Mouse (Mus musculus) liver, embryonic 18 days (tissue): ENCODE results near the gene Rab5b. TPM values are rescaled to one million over a fixed set of nuclear protein-coding genes. Genes with fewer than 3 reads are reported as not detected.

Experiments
- polyA plus RNA-seq: library from polyadenylated mRNA; depleted of rRNA; stranded (reverse); fragments of >200 nt; gene quantifications from 2 replicates; pipeline ENCODE4 v1.2.3, GENCODE M21; 2012; rRNA removed

Gene Rab5b
- polyA plus RNA-seq = 32.7 and 34.3 TPM in 2 replicates

GRCm38 (mm10) chr10:128695992-128696807 lies at the start of gene Rab5b:
Gene Rab5b (minus strand): TSS chr10:128696264.

DNA sequence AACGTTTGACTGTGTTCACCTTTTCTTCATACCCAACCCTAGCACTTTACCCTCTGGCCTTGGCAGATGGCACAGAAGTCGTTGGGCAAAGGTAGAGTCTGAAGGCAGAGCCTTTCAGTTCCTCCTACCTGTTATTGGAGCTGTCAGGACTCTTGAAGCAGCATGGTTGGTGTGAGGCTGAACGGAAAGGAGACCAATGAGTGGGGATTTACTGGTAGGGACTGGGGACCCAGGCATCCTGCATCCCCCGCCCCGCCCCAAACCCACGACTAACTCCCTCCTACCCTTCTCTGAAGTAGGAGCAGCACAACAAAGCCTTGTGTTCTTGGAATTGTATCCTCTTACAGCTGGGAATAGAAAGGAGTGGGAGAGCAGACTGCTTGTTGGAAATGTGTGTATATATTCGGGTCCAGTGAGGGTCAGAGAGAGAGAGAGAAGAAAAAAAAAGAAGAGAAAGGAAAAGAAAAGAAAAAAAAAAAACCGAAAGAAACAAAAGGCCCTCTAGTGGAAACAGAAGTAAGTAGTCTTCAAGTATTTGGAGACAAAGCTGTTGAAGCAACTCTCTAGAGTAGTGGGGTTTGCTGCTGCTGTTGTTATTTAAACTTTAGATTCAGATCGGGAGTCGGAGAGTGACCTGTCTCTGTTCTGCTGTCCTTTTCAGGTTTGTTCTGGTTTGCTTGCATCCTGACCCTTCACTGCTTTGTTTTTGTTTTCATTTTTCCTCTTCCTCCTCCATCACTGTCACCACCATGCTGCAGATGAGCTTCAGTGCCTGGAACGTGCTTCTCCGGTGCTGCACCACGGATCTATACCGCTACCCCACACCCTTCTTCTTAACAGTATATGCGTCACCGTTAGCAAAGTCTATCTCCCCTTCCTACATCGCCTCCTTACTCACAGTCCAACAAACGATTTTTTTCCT lies 48.9 kb upstream of the Rab5b start, which contains the start of gene Dgka:
Dgka (minus strand) TSS at position 176 of the 922 bp plus-strand sequence.

DNA sequence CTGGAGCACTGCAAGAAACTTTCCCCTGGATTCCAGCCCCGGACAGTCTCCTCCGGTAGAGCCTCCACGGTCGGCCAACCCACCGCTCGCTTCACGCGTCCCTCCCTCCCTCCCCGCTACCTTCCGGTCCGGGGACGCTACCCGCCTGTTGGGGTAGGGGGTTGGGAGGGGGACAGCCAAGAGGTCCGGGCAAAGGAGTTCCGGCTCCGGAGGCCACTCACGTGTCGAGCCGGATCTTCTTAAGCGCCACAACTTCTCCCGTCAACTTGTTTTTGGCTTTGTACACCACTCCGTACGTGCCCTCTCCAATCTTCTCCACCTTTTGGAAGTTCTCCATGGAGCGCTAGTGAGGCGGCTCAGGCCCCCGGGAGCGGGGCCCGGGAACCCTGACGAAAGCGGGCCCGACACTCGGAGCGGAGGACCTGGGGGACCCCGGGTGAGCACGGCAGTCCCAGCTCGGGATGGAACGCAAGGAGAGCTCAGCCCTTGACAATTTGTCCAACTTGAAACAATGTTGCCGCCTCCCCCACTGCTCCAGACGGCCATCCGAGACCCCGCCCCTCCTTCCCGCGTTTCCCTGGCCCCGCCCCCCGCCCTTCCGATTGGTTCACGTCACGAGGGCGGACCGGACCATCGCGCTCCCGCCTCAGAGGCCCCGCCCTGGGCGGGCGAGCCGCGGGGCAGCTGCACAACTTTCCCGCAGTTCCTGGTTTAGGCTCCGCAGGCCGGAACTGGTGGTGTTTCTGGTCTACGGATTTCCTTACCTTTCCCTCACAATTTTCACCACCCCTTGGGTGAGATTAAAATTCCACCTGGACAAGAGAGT lies 8.6 kb upstream of the Rab5b start, which contains the start of gene Cdk2:
Cdk2 (minus strand) TSS at position 541 of the 826 bp plus-strand sequence.

DNA sequence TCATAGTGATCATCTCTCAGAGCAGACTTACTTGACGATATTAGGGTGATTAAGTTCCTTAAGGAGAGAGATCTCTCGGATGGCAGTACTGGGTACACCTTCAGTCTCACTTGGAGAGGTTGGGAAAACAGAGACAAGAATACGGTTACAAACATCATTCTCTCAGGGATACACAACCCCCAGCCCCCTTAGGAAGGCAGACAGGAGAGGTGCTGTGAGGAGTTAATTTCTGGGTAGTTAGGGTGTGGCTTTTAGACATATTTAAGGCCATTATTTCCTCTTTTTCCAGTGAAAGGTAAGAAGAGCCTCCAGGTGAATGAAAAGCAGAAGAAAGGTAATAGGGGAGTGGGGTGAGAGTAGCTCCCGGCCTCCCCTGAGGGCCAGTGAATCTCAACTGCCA lies 7.8 kb upstream of the Rab5b start, which contains the start of gene Pmel:
Pmel (plus strand) TSS at position 301 of the 400 bp plus-strand sequence.

DNA sequence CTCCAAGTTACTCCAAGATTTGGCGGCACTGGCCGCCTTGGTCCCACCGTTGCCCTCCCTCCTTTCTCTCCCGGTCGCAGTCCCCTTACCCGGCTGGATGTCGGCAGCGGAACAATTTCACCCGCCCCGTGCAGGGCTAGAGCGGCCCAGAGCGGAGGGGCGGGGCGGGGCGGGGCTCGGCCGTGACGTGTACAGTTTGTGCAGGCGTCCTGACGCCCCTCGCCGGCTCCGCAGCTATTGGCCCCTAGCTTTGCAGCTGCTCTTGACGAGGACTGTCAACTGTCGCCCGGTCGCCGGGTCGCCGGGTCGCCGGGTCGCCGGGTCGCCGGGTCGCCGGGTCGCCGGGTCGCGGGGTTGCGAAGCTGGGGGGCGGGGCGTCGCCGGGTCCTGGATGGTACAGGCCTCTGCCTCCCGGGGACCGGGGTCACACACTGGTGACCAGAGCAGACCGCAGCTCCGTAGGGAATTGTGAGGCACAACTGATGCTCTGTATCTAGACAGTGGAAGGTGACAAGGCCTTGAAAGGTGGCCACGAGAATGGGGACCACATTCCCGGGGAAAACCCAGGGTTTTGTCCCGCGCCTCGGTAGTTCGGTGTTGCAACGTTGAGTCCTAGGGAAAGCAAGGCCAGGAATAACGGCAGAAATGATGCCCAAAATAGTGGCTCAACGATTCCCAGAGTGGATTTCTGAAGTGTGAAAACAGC lies 22.1 kb downstream of the Rab5b start, which contains the start of gene Suox:
Suox (minus strand) TSS at position 311 of the 706 bp plus-strand sequence.

GRCm38 (mm10) chr10:128645111-128646011 lies 50.7 kb downstream of the Rab5b start, which contains the start of gene Ikzf4:
Gene Ikzf4 (minus strand): TSS chr10:128645991.

Other genes starting within 250 kb of the Rab5b start
- 25.6 and 31.2 TPM in 2 replicates for gene Smarcc2, start 237.0 kb downstream of the Rab5b start, polyA plus RNA-seq
- gene Myl6, start 202.1 kb downstream of the Rab5b start, polyA plus RNA-seq = 627 and 720 TPM in 2 replicates
- 0.53 and 0.67 TPM in 2 replicates for gene Myl6b, start 197.6 kb downstream of the Rab5b start, polyA plus RNA-seq
- 10.8 and 12.1 TPM in 2 replicates for gene Esyt1, start 170.4 kb downstream of the Rab5b start, polyA plus RNA-seq
- gene Zc3h10, start 148.5 kb downstream of the Rab5b start, polyA plus RNA-seq = 4.0 and 4.5 TPM in 2 replicates
- 1,648 and 2,151 TPM in 2 replicates for gene Rpl41, start 147.0 kb downstream of the Rab5b start, polyA plus RNA-seq
- 67.0 and 72.0 TPM in 2 replicates for gene Pa2g4, start 130.3 kb downstream of the Rab5b start, polyA plus RNA-seq
- 7.5 and 8.2 TPM in 2 replicates for gene Erbb3, start 106.6 kb downstream of the Rab5b start, polyA plus RNA-seq
- gene Rps26, start 69.5 kb downstream of the Rab5b start, polyA plus RNA-seq = 667 and 775 TPM in 2 replicates
- gene Ikzf4, start 50.3 kb downstream of the Rab5b start, polyA plus RNA-seq = 0.72 and 1.2 TPM in 2 replicates
- gene Suox, start 22.2 kb downstream of the Rab5b start, polyA plus RNA-seq = 6.8 and 8.7 TPM in 2 replicates
- 0.49 and 0.59 TPM in 2 replicates for gene Pmel, start 7.9 kb upstream of the Rab5b start, polyA plus RNA-seq
- 31.5 and 32.7 TPM in 2 replicates for gene Cdk2, start 8.8 kb upstream of the Rab5b start, polyA plus RNA-seq
- gene Dgka, start 48.6 kb upstream of the Rab5b start, polyA plus RNA-seq = 4.4 and 4.6 TPM in 2 replicates
- gene Pym1, start 51.6 kb upstream of the Rab5b start, polyA plus RNA-seq = 15.6 and 15.9 TPM in 2 replicates
- gene Mmp19, start 94.6 kb upstream of the Rab5b start, polyA plus RNA-seq = 11.1 and 11.9 TPM in 2 replicates
- gene Dnajc14, start 107.8 kb upstream of the Rab5b start, polyA plus RNA-seq = 6.7 and 6.8 TPM in 2 replicates
- 2.8 and 3.0 TPM in 2 replicates for gene Tmem198b, start 108.1 kb upstream of the Rab5b start, polyA plus RNA-seq
- 46.5 and 49.9 TPM in 2 replicates for gene Sarnp, start 121.1 kb upstream of the Rab5b start, polyA plus RNA-seq
- gene Ormdl2, start 125.4 kb upstream of the Rab5b start, polyA plus RNA-seq = 54.1 and 59.0 TPM in 2 replicates
- 0.09 and 0.11 TPM in 2 replicates for gene Gdf11, start 195.5 kb upstream of the Rab5b start, polyA plus RNA-seq
- 56.7 and 68.3 TPM in 2 replicates for gene Cd63, start 204.7 kb upstream of the Rab5b start, polyA plus RNA-seq
- gene Rdh5, start 226.6 kb upstream of the Rab5b start, polyA plus RNA-seq = 23.6 and 27.6 TPM in 2 replicates
- gene Bloc1s1, start 227.8 kb upstream of the Rab5b start, polyA plus RNA-seq = 126 and 132 TPM in 2 replicates
- gene Itga7, start 237.6 kb upstream of the Rab5b start, polyA plus RNA-seq = 0.36 and 0.44 TPM in 2 replicates